Mouse (Mus musculus): ENCODE measurements around the gene Uvrag. TPM values are rescaled to one million over a fixed set of nuclear protein-coding genes. Genes with fewer than 3 reads are reported as not detected.
"Not testable (repeated sequence)": the region's sequence is repeated elsewhere in the genome, so short reads cannot be mapped to it uniquely, and the experiment has no call there.

Gene Uvrag
- total RNA-seq, 2 experiments from 2014 or later, result 8.6 to 9.7 TPM

- intact Hi-C loops (cut with DNase I), result loop anchor here (10.0 kb wide), 1 partner anchor 329 kb away; no protein-coding TSS in a partner anchor
- DNase-seq, result no peak
These were observed 67.1 kb downstream of the Uvrag start for GRCm38 (mm10) chr7:99073734-99074372.

- DNase-seq, result no peak
- intact Hi-C loops (cut with DNase I), result no loop called here
These were observed 73.2 kb downstream of the Uvrag start for GRCm38 (mm10) chr7:99067710-99068109.

GRCm38 (mm10) chr7:99065920-99066319 is 75.0 kb downstream of the Uvrag start:
- intact Hi-C loops (cut with DNase I), result no loop called here

GRCm38 (mm10) chr7:99065391-99065831 is 75.5 kb downstream of the Uvrag start:
- no peak for DNase-seq
- intact Hi-C loops (cut with DNase I), result no loop called here

More at GRCm38 (mm10) chr7:99065920-99066319, 75.0 kb downstream of the Uvrag start:
- no peak for DNase-seq

GRCm38 (mm10) chr7:99064795-99065194 is 76.1 kb downstream of the Uvrag start:
- intact Hi-C loops (cut with DNase I), result no loop called here
- DNase-seq, result no peak

GRCm38 (mm10) chr7:99062263-99062662 is 78.7 kb downstream of the Uvrag start:
- DNase-seq; intact Hi-C loops (cut with DNase I): not testable (repeated sequence)

GRCm38 (mm10) chr7:99061056-99061680 is 79.8 kb downstream of the Uvrag start:
- DNase-seq, result no peak
- intact Hi-C loops (cut with DNase I), result no loop called here

GRCm38 (mm10) chr7:99060476-99060875 is 80.5 kb downstream of the Uvrag start:
- intact Hi-C loops (cut with DNase I), result no loop called here
- no peak for DNase-seq

- no peak for DNase-seq
- intact Hi-C loops (cut with DNase I), result no loop called here
These were observed 81.0 kb downstream of the Uvrag start for GRCm38 (mm10) chr7:99059934-99060333.

- intact Hi-C loops (cut with DNase I), result no loop called here
- no peak for DNase-seq
These were observed 83.8 kb downstream of the Uvrag start for GRCm38 (mm10) chr7:99057053-99057630.

- no peak for DNase-seq
- intact Hi-C loops (cut with DNase I), result no loop called here
These were observed 87.3 kb downstream of the Uvrag start for GRCm38 (mm10) chr7:99053626-99054025.

- no peak for DNase-seq
- intact Hi-C loops (cut with DNase I), result no loop called here
These were observed 88.3 kb downstream of the Uvrag start for GRCm38 (mm10) chr7:99052471-99053241.

GRCm38 (mm10) chr7:99050882-99051281 is 90.1 kb downstream of the Uvrag start:
- no peak for DNase-seq
- intact Hi-C loops (cut with DNase I), result no loop called here

GRCm38 (mm10) chr7:99049897-99050296 is 91.0 kb downstream of the Uvrag start:
- intact Hi-C loops (cut with DNase I), result no loop called here
- no peak for DNase-seq

GRCm38 (mm10) chr7:99046545-99047206 is 94.3 kb downstream of the Uvrag start:
- intact Hi-C loops (cut with DNase I), result no loop called here
- DNase-seq, result no peak

- DNase-seq, result no peak
- intact Hi-C loops (cut with DNase I), result no loop called here
These were observed 95.4 kb downstream of the Uvrag start for GRCm38 (mm10) chr7:99045525-99045924.

- intact Hi-C loops (cut with DNase I), result no loop called here
- no peak for DNase-seq
These were observed 97.0 kb downstream of the Uvrag start for GRCm38 (mm10) chr7:99043923-99044322.

- intact Hi-C loops (cut with DNase I), result no loop called here
- DNase-seq, result no peak
These were observed 97.6 kb downstream of the Uvrag start for GRCm38 (mm10) chr7:99043322-99043721.

- intact Hi-C loops (cut with DNase I), result no loop called here
- no peak for DNase-seq
These were observed 99.1 kb downstream of the Uvrag start for GRCm38 (mm10) chr7:99041818-99042217.

GRCm38 (mm10) chr7:99039912-99040311 is 101.0 kb downstream of the Uvrag start:
- no peak for DNase-seq
- intact Hi-C loops (cut with DNase I), result no loop called here

GRCm38 (mm10) chr7:99036284-99036683 is 104.7 kb downstream of the Uvrag start:
- no peak for DNase-seq
- intact Hi-C loops (cut with DNase I), result no loop called here
